Mouse (Mus musculus) kidney, postnatal 14 days (tissue): ENCODE data around the gene Fabp7.

Experiments used
- DNase-seq: peaks from one replicate; pipeline ENCODE4 v3.0.0; 2022; ENCODE audit warnings: mixed read lengths

Gene Fabp7

DNA sequence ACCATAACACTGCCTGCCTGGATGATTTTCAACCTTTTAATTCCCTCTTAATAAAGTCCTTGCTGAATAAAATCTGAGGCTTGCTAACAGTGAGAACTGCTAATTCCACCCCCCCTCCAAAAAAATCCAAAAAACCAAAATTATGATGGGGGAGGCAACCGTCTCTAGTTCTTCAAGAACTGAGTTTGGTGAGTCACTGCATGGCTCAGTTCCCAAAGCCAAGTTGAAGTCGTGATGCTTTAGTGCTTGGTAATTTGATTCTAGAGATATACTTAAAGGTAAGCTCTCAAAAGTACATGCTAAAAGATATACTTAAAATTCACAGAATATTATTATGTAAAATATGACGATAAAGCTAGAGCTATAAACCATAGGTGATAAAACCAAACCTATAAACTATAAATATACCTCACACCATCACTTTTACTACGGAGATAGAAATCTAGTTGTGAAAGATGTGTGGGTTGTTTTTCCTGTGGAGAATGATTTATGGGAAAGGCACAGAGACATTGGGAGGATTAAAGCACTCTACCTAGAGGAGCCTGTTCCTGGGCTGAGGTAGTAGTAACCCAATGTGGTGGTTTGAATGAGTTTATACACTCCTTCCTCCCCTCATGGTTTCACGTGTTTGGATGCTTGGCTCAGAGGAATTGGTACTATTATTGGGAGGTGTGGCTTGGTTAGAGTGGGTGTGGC lies 27.6 kb downstream of the Fabp7 start:
- DNase-seq, result no peak

- no peak for DNase-seq
Measured at GRCm38 (mm10) chr10:57814295-57814694, 29.6 kb downstream of the Fabp7 start.

- no peak for DNase-seq
Measured at GRCm38 (mm10) chr10:57815869-57816268, 31.2 kb downstream of the Fabp7 start.

- no peak for DNase-seq
Measured at GRCm38 (mm10) chr10:57819209-57819608, 34.5 kb downstream of the Fabp7 start.

GRCm38 (mm10) chr10:57822473-57822872 lies 37.8 kb downstream of the Fabp7 start:
- no peak for DNase-seq

DNA sequence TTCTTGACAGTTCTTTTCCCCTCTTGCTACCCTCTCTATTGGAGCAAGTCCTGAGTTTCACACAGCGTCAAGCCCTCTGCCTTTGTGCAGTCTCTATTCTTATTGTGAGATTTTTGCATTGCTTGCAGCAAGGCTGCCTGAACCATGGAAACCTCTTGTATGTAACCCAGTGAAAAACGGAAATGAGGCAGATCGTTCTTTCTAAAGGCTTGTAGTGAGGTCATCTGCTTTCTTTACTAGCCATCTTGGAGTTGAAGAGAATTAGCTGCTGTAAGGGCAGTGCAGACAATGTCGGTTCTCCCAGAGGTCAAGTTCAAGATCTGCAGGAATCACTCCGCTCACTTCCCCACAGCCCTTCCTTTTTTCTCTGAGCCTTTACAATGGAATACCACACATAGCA lies 44.0 kb downstream of the Fabp7 start:
- no peak for DNase-seq

DNA sequence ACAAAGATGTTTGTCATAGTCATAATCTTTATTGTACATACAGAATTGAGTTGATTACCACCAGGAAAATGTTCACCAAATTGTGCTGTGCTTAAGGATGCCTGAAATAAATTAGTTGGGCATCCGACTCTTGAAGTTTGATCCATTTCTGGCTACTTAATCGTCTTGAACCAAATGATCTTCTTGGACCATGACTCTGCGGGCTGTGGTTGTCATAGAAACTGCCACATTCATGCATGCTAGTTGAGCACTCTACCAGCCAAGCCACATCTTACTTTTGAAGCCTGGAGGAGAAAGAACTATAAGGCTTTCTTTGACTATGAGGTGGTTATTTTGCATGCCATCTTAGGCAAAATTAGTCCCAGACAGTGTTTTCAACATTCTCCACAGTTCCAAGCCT lies 44.9 kb downstream of the Fabp7 start:
- DNase-seq, result no peak

DNA sequence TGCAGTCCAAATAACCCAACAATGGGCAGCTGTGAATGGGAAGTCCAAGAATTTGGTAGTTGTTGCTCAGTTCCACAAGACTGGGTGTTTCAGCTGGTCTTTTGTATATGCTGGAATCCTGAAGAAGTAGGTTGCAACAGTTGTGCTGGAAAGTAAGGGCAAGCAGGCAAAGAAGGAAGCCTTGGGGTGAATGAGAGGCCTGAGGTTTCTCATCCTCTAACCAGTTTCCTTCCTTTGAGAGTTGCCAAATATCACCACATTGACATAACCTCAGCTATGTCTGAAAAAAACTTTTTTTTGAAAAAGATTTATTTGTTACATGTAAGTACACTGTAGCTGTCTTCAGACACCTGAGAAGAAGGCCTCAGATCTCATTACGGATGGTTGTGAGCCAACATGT lies 50.4 kb downstream of the Fabp7 start:
- DNase-seq, result no peak

- DNase-seq, result no peak
Measured at GRCm38 (mm10) chr10:57835982-57836381, 51.3 kb downstream of the Fabp7 start.
